Mouse (Mus musculus) megakaryocyte, embryonic 14.5 days (primary cell): ENCODE results near the gene Slc12a7. TPM values are rescaled to one million over a fixed set of nuclear protein-coding genes. Genes with fewer than 3 reads are reported as not detected.

Source experiments
- H3K27me3 ChIP-seq: replicated peaks from 2 replicates; pipeline ENCODE3; 2012; ENCODE audit warnings: inconsistent platforms
- H3K36me3 ChIP-seq: replicated peaks from 2 replicates; pipeline ENCODE3; 2012; ENCODE audit warnings: low read length, inconsistent platforms, mixed read lengths
- H3K4me1 ChIP-seq: 2 replicates; pipeline ENCODE4 v1.6.1; 2012; ENCODE audit warnings: inconsistent platforms
- H3K4me3 ChIP-seq: replicated peaks from 2 replicates; pipeline ENCODE3; 2012; ENCODE audit warnings: moderate library complexity, mild to moderate bottlenecking, inconsistent platforms
- H3K9me3 ChIP-seq: 2 replicates; pipeline ENCODE4 v1.6.1; 2012; ENCODE audit warnings: inconsistent platforms
- FLI1 ChIP-seq: IDR thresholded peaks from 2 replicates; pipeline ENCODE4 v1.6.1; 2012; ENCODE audit warnings: low read length, inconsistent platforms, mixed read lengths
- GATA1 ChIP-seq: IDR thresholded peaks from 3 replicates; pipeline ENCODE4 v1.6.1; 2012; ENCODE audit warnings: mixed read lengths, low read length, inconsistent platforms, borderline replicate concordance
- polyA plus RNA-seq: library from polyadenylated mRNA; stranded (reverse); fragments of >175 nt; gene quantifications from 2 replicates; pipeline ENCODE4 v1.2.3, GENCODE M21; 2012; ENCODE audit warnings: low replicate concordance; ENCODE audit not compliant: insufficient read depth

Slc12a7 gene
- polyA plus RNA-seq, 1 experiment: 2.8 TPM

DNA sequence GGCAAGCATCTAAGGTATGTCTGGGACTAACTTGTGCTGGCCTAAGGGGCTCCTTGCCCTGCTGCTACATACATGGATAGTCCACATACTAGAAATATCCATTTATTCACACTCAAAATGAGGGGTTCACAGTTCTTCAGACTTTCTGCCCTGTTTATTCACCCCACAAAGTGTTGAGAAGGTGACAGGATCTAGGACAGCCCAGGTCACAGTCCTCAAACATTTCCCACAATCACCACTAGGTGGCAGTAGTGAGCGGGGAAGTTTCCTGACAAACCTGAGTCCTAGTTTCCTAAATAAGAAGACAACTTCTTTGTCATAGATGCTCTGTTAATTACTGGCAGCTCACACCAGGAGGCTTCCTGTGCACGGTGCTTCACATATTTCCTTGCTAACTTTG lies 98.6 kb downstream of the Slc12a7 start:
- H3K4me1 ChIP-seq: no peaks in the 10 kb centered on the region
- H3K36me3 ChIP-seq: no peaks in the 10 kb centered on the region
- H3K4me3 ChIP-seq: no peak overlapping the region
- TF ChIP-seq FLI1: no peak
- TF ChIP-seq GATA1: no peak
- H3K27me3 ChIP-seq: peaks cover 67% of the 10 kb centered on the region
- no peaks in the 10 kb centered on the region for H3K9me3 ChIP-seq

DNA sequence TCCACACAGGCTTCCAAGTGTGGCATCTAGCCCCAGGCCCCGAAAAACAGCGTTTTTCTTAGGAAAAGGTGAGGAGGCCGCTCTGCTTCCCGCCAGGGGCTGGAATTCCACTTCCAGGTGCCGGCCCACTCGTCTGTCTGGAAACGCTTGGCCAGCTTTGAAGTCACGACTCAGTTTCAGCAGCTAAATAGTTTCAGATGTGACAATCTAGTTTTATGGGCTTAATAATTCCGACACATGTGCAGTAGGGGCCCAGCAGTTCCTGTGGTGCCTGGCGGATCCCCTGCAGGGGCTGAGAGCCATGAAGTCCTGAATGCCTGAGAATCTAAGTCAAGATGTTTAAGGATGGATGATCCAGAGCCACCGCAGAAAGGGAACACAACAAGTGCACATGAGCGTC lies 100.9 kb downstream of the Slc12a7 start:
- Histone ChIP-seq H3K36me3 (no peaks in the 10 kb centered on the region), H3K4me1 (no peaks in the 10 kb centered on the region), H3K4me3 (no peak overlapping the region), H3K9me3 (no peaks in the 10 kb centered on the region), H3K27me3 (peaks cover 65% of the 10 kb centered on the region)
- TF ChIP-seq FLI1 (no peak), GATA1 (no peak)

DNA sequence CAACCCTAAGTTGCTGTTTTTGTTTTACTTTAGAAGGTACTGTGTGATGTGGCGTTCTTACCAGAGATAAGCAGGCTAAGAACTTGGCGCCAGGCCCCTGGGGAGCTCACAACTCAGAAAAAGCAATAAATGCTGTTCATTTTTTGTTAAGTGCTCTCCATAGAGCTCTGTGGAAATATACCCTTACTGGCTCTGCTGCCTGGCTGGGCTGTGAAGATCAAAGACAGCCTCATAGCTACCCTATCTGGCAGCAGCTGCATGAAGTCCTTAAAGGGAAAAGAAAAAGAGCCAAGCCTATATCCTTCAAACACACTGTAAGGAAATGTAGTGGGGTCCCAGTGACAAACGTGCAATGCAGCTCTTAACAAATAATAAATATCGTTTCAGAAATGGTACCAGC lies 102.9 kb downstream of the Slc12a7 start:
- Histone ChIP-seq H3K4me3 (no peak overlapping the region), H3K9me3 (no peaks in the 10 kb centered on the region), H3K4me1 (no peaks in the 10 kb centered on the region), H3K36me3 (no peaks in the 10 kb centered on the region), H3K27me3 (peaks cover 75% of the 10 kb centered on the region)
- TF ChIP-seq FLI1 (no peak), GATA1 (no peak)

DNA sequence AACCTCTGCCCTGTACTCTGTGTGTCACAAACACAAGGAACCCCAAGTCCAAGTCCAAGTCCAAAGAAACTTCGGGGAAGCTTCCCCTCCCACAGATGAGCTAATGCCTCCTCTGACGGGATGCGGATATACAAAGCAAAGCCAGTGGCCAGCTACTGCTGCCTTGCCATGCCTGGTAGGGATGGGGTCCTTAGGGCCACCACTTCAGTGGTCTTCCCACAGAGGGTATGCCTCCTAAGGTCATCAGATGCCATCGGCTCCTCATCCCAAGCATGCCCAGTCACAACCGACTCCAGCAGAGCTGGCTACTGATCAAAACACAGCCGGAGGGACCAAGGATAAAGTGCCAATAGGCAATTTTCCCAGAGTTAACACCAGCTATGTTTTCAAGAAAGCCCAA lies 103.6 kb downstream of the Slc12a7 start:
- H3K4me3 ChIP-seq: no peak overlapping the region
- H3K4me1 ChIP-seq: no peaks in the 10 kb centered on the region
- H3K36me3 ChIP-seq: no peaks in the 10 kb centered on the region
- no peaks in the 10 kb centered on the region for H3K9me3 ChIP-seq
- H3K27me3 ChIP-seq: peaks cover 73% of the 10 kb centered on the region
- TF ChIP-seq FLI1: no peak
- TF ChIP-seq GATA1: no peak

DNA sequence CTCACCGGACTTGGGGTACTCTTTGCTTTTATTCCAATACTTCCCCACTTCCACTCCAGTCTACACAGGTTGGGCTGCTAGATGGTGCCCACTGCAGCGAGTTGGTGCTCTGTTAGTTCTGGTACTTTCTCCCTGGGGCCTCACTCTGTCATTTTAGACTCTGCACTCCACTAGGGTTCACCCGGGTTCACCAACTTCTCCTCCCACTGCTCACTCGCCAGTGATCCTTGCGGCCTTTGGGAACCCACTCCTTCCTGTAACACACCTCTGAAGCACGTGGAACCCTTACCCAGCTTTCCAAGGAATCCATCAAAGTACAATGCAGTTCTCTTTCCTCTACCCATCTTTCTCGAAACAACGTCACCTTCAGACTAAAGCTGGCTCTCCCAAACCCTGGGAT lies 104.8 kb downstream of the Slc12a7 start:
- TF ChIP-seq GATA1: no peak
- no peak for TF ChIP-seq FLI1
- Histone ChIP-seq H3K9me3 (no peaks in the 10 kb centered on the region), H3K27me3 (peaks cover 78% of the 10 kb centered on the region), H3K4me1 (peaks cover under 1% of the 10 kb centered on the region; the same call in 1 of the 2 replicates), H3K4me3 (no peak overlapping the region), H3K36me3 (no peaks in the 10 kb centered on the region)

DNA sequence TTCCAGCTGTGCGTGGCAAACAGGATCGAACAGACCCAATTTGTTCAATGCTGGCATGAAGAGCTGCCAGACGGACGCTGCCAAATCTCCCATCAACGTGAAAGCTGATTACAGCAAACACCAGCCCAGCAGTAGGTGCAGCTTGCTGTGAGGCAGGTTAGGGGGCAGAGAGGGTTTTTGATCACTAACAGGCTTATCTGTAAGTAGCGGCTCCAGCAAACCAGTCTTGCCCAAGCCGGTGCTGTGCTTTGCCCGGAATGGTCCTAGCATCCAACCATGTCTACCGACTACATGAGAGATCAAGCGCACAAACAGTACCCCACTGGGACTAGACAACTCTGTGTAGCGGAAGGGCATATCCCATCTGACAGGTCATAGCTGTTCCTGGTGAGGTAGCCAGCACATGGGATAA lies 106.2 kb downstream of the Slc12a7 start:
- peaks cover 3% of the 10 kb centered on the region; the same call in 1 of the 2 replicates for H3K4me1 ChIP-seq
- no peaks in the 10 kb centered on the region for H3K36me3 ChIP-seq
- H3K27me3 ChIP-seq: peaks cover 79% of the 10 kb centered on the region
- TF ChIP-seq GATA1 (no peak), FLI1 (no peak)
- H3K4me3 ChIP-seq: no peak overlapping the region
- H3K9me3 ChIP-seq: no peaks in the 10 kb centered on the region

DNA sequence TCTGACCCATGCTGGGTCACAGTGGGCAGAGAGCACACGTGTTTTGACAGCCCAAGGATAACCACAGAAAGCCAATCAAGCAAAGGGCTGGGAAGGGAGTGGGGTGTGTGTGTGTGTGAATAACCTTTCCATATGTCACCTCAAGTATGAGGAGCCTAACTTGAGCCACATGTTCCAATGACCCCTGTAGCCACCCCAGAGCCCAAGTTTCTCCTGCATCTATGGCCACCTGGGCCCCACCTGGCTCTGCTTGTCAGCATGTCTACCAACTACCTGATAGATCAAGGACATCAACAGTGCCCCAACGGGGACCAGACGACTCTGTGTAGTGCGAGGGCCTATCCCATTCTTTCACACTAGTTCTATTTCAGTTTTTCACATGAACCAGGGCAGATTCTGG lies 106.8 kb downstream of the Slc12a7 start:
- Histone ChIP-seq H3K27me3 (peaks cover 82% of the 10 kb centered on the region), H3K4me1 (peaks cover 4% of the 10 kb centered on the region; the same call in 1 of the 2 replicates), H3K4me3 (no peak overlapping the region), H3K36me3 (no peaks in the 10 kb centered on the region), H3K9me3 (no peaks in the 10 kb centered on the region)
- no peak for TF ChIP-seq GATA1
- TF ChIP-seq FLI1: no peak

DNA sequence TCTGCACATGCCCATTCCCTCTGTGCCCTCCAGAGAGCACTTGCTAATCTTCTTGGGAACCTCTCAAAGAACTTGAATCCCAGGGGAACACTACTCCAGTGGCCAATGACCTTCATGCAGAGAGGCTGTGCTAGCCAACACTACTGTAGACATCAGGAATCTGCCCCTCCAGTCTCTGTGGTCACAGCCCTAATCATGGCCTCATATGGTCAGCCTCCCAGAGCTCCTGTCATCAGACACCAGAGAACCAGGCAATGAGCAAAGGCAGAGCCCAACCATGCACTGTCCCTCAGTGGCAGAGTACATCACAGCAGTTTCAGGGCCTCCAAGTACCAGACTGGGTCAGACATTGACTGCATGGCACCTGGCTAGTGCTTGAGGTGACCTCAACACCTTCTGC lies 109.8 kb downstream of the Slc12a7 start:
- H3K9me3 ChIP-seq: no peaks in the 10 kb centered on the region
- no peaks in the 10 kb centered on the region for H3K36me3 ChIP-seq
- no peak for TF ChIP-seq GATA1
- no peak for TF ChIP-seq FLI1
- peaks cover 18% of the 10 kb centered on the region for H3K4me1 ChIP-seq
- no peak overlapping the region for H3K4me3 ChIP-seq
- H3K27me3 ChIP-seq: peaks cover 93% of the 10 kb centered on the region

DNA sequence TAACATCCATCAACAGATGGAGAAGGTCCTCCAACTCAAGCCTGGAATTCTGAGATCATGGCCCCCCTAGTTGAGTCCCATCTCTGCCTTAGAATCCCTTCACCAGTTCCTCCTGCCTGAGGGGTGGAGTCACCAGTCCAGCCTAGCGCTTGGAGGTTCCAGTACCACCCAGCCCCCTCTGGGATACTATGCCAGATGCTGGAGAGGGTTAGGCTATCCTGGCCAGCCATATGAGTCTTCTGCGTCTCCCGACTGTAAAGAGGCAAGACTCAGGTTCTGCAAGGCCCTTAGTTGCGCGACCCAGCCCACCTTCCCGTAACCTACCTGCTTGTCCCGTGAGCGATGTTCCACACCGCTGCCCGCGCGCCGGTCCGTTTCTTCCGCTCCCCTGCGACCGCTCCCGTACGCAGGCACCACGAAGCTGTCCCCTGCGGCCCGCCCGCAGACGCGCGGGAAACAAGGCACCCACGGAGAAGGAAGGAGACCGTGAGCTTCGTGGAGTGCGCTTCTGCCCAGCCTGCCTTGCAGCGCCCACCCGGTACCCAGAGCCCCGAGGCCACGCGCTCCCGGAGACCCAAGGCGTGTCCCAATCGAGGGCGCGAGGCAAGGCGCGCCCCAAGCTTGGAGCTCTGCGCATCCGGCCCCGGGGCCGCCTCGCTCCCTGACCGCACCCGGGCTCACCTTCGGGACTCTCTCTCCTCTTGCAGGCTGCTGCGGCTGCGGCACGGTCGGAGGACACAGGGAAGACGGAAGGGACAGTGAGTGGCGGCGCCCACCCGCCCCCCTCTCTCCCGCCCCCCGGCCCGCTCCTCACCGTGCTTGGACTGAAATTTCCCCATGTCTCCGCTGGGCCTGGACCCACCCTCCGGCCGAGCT lies 113.9 kb downstream of the Slc12a7 start:
- Histone ChIP-seq H3K27me3 (peaks cover 90% of the 10 kb centered on the region), H3K36me3 (no peaks in the 10 kb centered on the region), H3K4me3 (peak overlapping the region; percentile 90), H3K4me1 (peaks cover 18% of the 10 kb centered on the region), H3K9me3 (no peaks in the 10 kb centered on the region)
- TF ChIP-seq GATA1: no peak
- TF ChIP-seq FLI1: no peak

DNA sequence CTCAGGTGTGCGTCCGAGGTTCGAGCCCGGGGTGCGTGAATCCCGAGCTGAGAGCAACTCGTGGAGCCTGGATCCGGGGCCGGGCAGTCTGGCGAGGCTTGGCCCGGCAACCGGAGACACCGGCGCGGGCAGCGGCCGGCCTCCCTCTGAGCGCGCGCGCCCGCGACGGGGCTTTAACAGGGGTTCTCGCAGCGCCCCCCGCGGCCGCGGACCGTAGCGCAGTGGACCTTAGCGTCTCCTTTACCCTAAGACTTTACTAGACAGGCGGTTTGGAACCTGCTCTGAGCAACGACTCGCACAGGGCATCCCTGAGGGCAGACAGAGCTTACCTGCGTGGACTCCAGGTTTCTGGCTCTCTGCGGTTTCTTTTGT lies 114.6 kb downstream of the Slc12a7 start, which contains the start of gene Nkd2:
Nkd2 (minus strand) TSS at position 167 of the 372 bp plus-strand sequence.
- no peaks in the 10 kb centered on the region for H3K36me3 ChIP-seq
- TF ChIP-seq GATA1 (no peak), FLI1 (no peak)
- H3K4me3 ChIP-seq: peak within 1 kb of the TSS; percentile 90
- no peaks in the 10 kb centered on the region for H3K9me3 ChIP-seq
- H3K4me1 ChIP-seq: peaks cover 18% of the 10 kb centered on the region
- H3K27me3 ChIP-seq: peaks cover 90% of the 10 kb centered on the region

Other genes starting within 250 kb of the Slc12a7 start
- gene Slc6a3, start 196.3 kb upstream of the Slc12a7 start, polyA plus RNA-seq: 0.48 and 0.96 TPM in 2 replicates
- 17.7 and 24.9 TPM in 2 replicates for gene Clptm1l, start 129.1 kb upstream of the Slc12a7 start, polyA plus RNA-seq
- gene Tert, start 106.2 kb upstream of the Slc12a7 start, polyA plus RNA-seq: not detected in 2 replicates
- gene Slc6a18, start 55.1 kb upstream of the Slc12a7 start, polyA plus RNA-seq: not detected in 2 replicates
- gene Slc6a19, start 28.2 kb upstream of the Slc12a7 start, polyA plus RNA-seq: not detected in 2 replicates
- gene Nkd2, start 114.5 kb downstream of the Slc12a7 start, polyA plus RNA-seq: not detected in 2 replicates
- gene Trip13, start 204.7 kb downstream of the Slc12a7 start, polyA plus RNA-seq: 1.6 TPM in 1 of 2 replicates, not detected in the other
- 3.7 and 23.9 TPM in 2 replicates for gene Brd9, start 204.7 kb downstream of the Slc12a7 start, polyA plus RNA-seq
- gene Zdhhc11, start 230.8 kb downstream of the Slc12a7 start, polyA plus RNA-seq: not detected in 2 replicates